Mouse (Mus musculus): ENCODE measurements around the gene Spint5. TPM values are rescaled to one million over a fixed set of nuclear protein-coding genes. Genes with fewer than 3 reads are reported as not detected.

Spint5 gene
- total RNA-seq (2012; rRNA removed): 1.4 and 2.4 TPM in 2 replicates
- total RNA-seq (2014; rRNA removed): not detected in 2 replicates
- not detected in 2 replicates for polyA plus RNA-seq (2012; ENCODE audit: insufficient read length, low read depth)

DNA sequence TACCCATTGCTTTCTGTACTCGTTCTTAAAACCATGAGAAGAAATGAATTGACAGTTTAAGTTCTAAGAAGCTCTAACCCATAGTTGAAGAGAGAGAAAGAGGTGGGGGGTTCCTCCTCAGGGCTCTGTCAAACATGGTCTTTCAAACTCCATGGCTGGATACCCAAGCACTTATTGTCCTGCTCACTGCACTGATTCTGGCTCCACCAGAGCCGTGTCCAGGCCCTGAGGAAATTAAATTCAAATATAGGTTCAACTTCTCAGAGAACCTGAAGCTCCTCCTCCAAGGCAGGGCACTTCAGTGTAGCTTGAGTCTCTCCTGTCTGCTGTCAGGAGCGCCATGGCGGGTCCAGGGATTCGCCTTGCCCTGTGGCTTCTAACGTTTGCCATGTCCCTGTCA lies at the start of gene Spint5:
Gene Spint5 (plus strand): TSS at position 301 of the 400 bp plus-strand sequence.
- no peak within 1 kb of the TSS for H3K27ac ChIP-seq (ENCODE audit: insufficient read depth, low read depth)
- peaks cover 70% of the 10 kb centered on the region for H3K27me3 ChIP-seq (replicated peaks)
- H3K9me3 ChIP-seq (replicated peaks; ENCODE audit: low read length): peaks cover 2% of the 10 kb centered on the region
- H3K4me3 ChIP-seq (replicated peaks in 1 of 3; ENCODE audit: low read depth in 2 of 3, low read length in 2 of 3, poor library complexity in 1 of 3): peak within 1 kb of the TSS in 1 of 3 experiments; percentile 12
- dilution Hi-C loops (cut with MboI; ENCODE audit: extremely low pct_ligation_motif_present, extremely low pct_unique_long_range_greater_than_20kb, low sequenced_read_pairs) (no loop called here), in situ Hi-C loops (cut with MboI; ENCODE audit: low pct_ligation_motif_present, low pct_unique_long_range_greater_than_20kb, low sequenced_read_pairs) (no loop called here)
- no peak for TF ChIP-seq IRF4 (IDR thresholded peaks at IDR 0.05; ENCODE audit: low read depth, low read length)
- TF ChIP-seq TCF12 (IDR thresholded peaks at IDR 0.05; ENCODE audit: low read depth, low read length): no peak
- TF ChIP-seq GABPA (IDR thresholded peaks at IDR 0.05; ENCODE audit: insufficient replicate concordance, low read depth, low read length): no peak
- TF ChIP-seq JUND (conservative IDR thresholded peaks at IDR 0.05; ENCODE audit: low read depth, low read length): no peak
- no peak for TF ChIP-seq CTCF (conservative IDR thresholded peaks at IDR 0.05 in 1 of 2, IDR thresholded peaks at IDR 0.05 in 1 of 2; ENCODE audit: low read depth in 2 of 2, low read length in 2 of 2)
- TF ChIP-seq CHD1 (IDR thresholded peaks at IDR 0.05; ENCODE audit: low read depth, low read length): no peak
- no peak for TF ChIP-seq ZKSCAN1 (IDR thresholded peaks at IDR 0.05; ENCODE audit: borderline replicate concordance, low read depth, low read length)
- TF ChIP-seq MAX (IDR thresholded peaks at IDR 0.05; ENCODE audit: low read length): no peak
- TF ChIP-seq E2F4 (IDR thresholded peaks at IDR 0.05; ENCODE audit: insufficient replicate concordance, low read depth, low read length): no peak
- no peak for TF ChIP-seq MAFK (IDR thresholded peaks at IDR 0.05; ENCODE audit: insufficient replicate concordance, low read length)
- TF ChIP-seq KAT2A (IDR thresholded peaks at IDR 0.05; ENCODE audit: insufficient replicate concordance, low read length): no peak
- TF ChIP-seq USF2 (conservative IDR thresholded peaks at IDR 0.05; ENCODE audit: low read depth, low read length): no peak
- no peak for TF ChIP-seq TBP (conservative IDR thresholded peaks at IDR 0.05; ENCODE audit: low read depth, low read length)
- TF ChIP-seq BHLHE40 (IDR thresholded peaks at IDR 0.05; ENCODE audit: low read depth, low read length): no peak
- TF ChIP-seq MAZ (IDR thresholded peaks at IDR 0.05; ENCODE audit: low read depth, low read length): no peak
- no peak for TF ChIP-seq POLR2AphosphoS2 (IDR thresholded peaks at IDR 0.05; ENCODE audit: low read depth, low read length)
- no peak for TF ChIP-seq MEF2A (IDR thresholded peaks at IDR 0.05; ENCODE audit: borderline replicate concordance, low read depth, low read length)
- no peak for TF ChIP-seq ETS1 (conservative IDR thresholded peaks at IDR 0.05; ENCODE audit: low read depth, low read length)
- no peak for TF ChIP-seq UBTF (IDR thresholded peaks at IDR 0.05; ENCODE audit: low read depth, low read length)
- TF ChIP-seq JUN (IDR thresholded peaks at IDR 0.05; ENCODE audit: insufficient read depth, low read depth, low read length): no peak
- H3K9ac ChIP-seq (ENCODE audit: insufficient read depth, low read depth): peak within 1 kb of the TSS; percentile 41
- H3K36me3 ChIP-seq (replicated peaks in 1 of 2; ENCODE audit: control insufficient read depth in 1 of 2, insufficient read depth in 1 of 2, low read length in 1 of 2): no peaks in the 10 kb centered on the region
- H3K4me2 ChIP-seq (ENCODE audit: insufficient read depth, low read depth, poor library complexity, severe bottlenecking): peak within 1 kb of the TSS; percentile 42; the same call in 1 of the 2 replicates
- no peaks in the 10 kb centered on the region for H3K79me2 ChIP-seq (replicated peaks; ENCODE audit: control insufficient read depth, extremely low read depth, insufficient read depth, poor library complexity, severe bottlenecking)
- H3K4me1 ChIP-seq (ENCODE audit: control insufficient read depth in 1 of 2, insufficient read depth in 2 of 2): 0 out of 4 replicates have a peak, but pooled peaks cover 0 to 4% of the 10 kb centered on the region in 2 experiments
- DNase-seq (ENCODE audit: extremely low read depth): no peak

DNA sequence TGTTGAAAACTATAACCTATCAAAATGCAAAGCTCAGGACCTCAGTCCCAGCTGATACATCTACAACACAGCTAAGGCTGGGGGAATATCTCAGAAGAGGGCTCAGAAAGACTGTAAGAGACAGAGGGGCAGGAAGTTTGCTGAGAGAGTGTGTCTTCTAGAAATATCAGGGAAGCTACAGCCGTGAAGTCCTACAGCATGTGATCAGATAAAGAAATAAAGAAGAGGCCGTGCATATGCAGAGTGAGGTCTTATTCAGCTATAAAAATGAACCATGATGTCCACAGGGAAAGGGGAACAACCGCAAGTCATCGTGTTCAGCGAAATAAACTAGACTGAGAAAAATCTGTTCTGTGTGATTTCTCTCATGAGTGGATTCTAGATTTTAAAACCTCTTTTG lies 44.8 kb upstream of the Spint5 start:
- Histone ChIP-seq H3K9ac (ENCODE audit: insufficient read depth, low read depth) (no peak overlapping the region), H3K27ac (ENCODE audit: insufficient read depth, low read depth) (no peak overlapping the region), H3K4me2 (ENCODE audit: insufficient read depth, low read depth, poor library complexity, severe bottlenecking) (no peak overlapping the region), H3K27me3 (replicated peaks) (peaks cover 45% of the 10 kb centered on the region), H3K4me1 (ENCODE audit: control insufficient read depth in 1 of 2, insufficient read depth in 2 of 2) (no peaks in the 10 kb centered on the region), H3K9me3 (replicated peaks; ENCODE audit: low read length) (peaks cover 29% of the 10 kb centered on the region), H3K79me2 (replicated peaks; ENCODE audit: control insufficient read depth, extremely low read depth, insufficient read depth, poor library complexity, severe bottlenecking) (no peaks in the 10 kb centered on the region), H3K4me3 (replicated peaks in 1 of 3; ENCODE audit: low read depth in 2 of 3, low read length in 2 of 3, poor library complexity in 1 of 3) (no peak overlapping the region), H3K36me3 (replicated peaks in 1 of 2; ENCODE audit: control insufficient read depth in 1 of 2, insufficient read depth in 1 of 2, low read length in 1 of 2) (no peaks in the 10 kb centered on the region)
- dilution Hi-C loops (cut with MboI; ENCODE audit: extremely low pct_ligation_motif_present, extremely low pct_unique_long_range_greater_than_20kb, low sequenced_read_pairs): no loop called here
- in situ Hi-C loops (cut with MboI; ENCODE audit: low pct_ligation_motif_present, low pct_unique_long_range_greater_than_20kb, low sequenced_read_pairs): no loop called here
- TF ChIP-seq PAX5 (IDR thresholded peaks at IDR 0.05; ENCODE audit: low read length): no peak
- no peak for TF ChIP-seq MYC (IDR thresholded peaks at IDR 0.05; ENCODE audit: low read depth, low read length)
- no peak for TF ChIP-seq TCF12 (IDR thresholded peaks at IDR 0.05; ENCODE audit: low read depth, low read length)
- no peak for TF ChIP-seq MXI1 (IDR thresholded peaks at IDR 0.05; ENCODE audit: low read depth, low read length)
- TF ChIP-seq ETS1 (conservative IDR thresholded peaks at IDR 0.05; ENCODE audit: low read depth, low read length): no peak
- no peak for TF ChIP-seq ZMIZ1 (IDR thresholded peaks at IDR 0.05; ENCODE audit: low read depth, low read length)
- TF ChIP-seq CHD1 (IDR thresholded peaks at IDR 0.05; ENCODE audit: low read depth, low read length): no peak
- no peak for TF ChIP-seq USF1 (IDR thresholded peaks at IDR 0.05; ENCODE audit: low read depth, low read length)
- DNase-seq (ENCODE audit: extremely low read depth): no peak
